Mouse (Mus musculus) kidney, adult 2 months (tissue): ENCODE measurements around the gene Idh2. TPM values are rescaled to one million over a fixed set of nuclear protein-coding genes. Genes with fewer than 3 reads are reported as not detected.
A peak's percentile ranks its signal among the peaks of the same experiment; 100 is the strongest.

Source experiments
- DNase-seq: peaks from one replicate; pipeline ENCODE4 v3.0.0; 2021
- H3K27ac ChIP-seq: fragments of 200-500 bp; 2 replicates; pipeline ENCODE4 v1.5.1; 2012; ENCODE audit warnings: low read depth, low read length, control low read depth, inconsistent platforms; ENCODE audit not compliant: insufficient read depth
- H3K27me3 ChIP-seq: fragments of 200-500 bp; replicated peaks from 2 replicates; pipeline ENCODE4 v1.6.1; 2012; ENCODE audit warnings: mild to moderate bottlenecking, moderate library complexity, low read length, inconsistent platforms; ENCODE audit not compliant: control insufficient read depth, insufficient read depth
- H3K36me3 ChIP-seq: fragments of 200-500 bp; 2 replicates; pipeline ENCODE4 v1.6.1; 2012; ENCODE audit warnings: mild to moderate bottlenecking, moderate library complexity, low read length, inconsistent platforms; ENCODE audit not compliant: control insufficient read depth, insufficient read depth
- H3K4me1 ChIP-seq: fragments of 200-500 bp; 2 replicates; pipeline ENCODE4 v1.6.1; 2011; ENCODE audit warnings: low read length; ENCODE audit not compliant: control insufficient read depth, insufficient read depth
- H3K4me3 ChIP-seq: fragments of 200-500 bp; 2 replicates; pipeline ENCODE4 v1.5.1; 2011; ENCODE audit warnings: mild to moderate bottlenecking, low read depth, low read length, control low read depth; ENCODE audit not compliant: insufficient read depth
- CTCF ChIP-seq: fragments of 200-500 bp; conservative IDR thresholded peaks from 2 replicates; pipeline ENCODE4 v1.5.1; 2011; ENCODE audit warnings: low read depth, mild to moderate bottlenecking, control low read depth, low read length, moderate library complexity, mixed read lengths; ENCODE audit not compliant: insufficient read depth, insufficient read length
- POLR2A ChIP-seq: fragments of 200-500 bp; IDR thresholded peaks from one replicate; pipeline ENCODE4 v1.6.1; 2011; ENCODE audit warnings: low read depth, low read length, control low read depth
- WGBS: fragments of 180-500 bp; shearing (Covaris S2); methylation state at CpG from one replicate; pipeline ENCODE4 v1.1.7; 2018; 5-methylcytosine and 5-hydroxymethylcytosine counted together
- polyA plus RNA-seq: library from polyadenylated mRNA; depleted of rRNA; stranded (reverse); fragments of >200 nt; gene quantifications from 2 replicates; pipeline ENCODE4 v1.2.3, GENCODE M21; 2012

The Idh2 gene
- polyA plus RNA-seq, 1 experiment = 688 TPM

GRCm38 (mm10) chr7:80121083-80121482 lies 5.9 kb upstream of the Idh2 start:
- TF ChIP-seq CTCF (no peak), POLR2A (no peak)
- H3K27me3 ChIP-seq = no peaks in the 10 kb centered on the region
- 37% methylated on average over 5 of the region's 5 CpGs for WGBS
- DNase-seq = peak; percentile 86
- H3K4me3 ChIP-seq = no peak overlapping the region
- H3K27ac ChIP-seq = no peak overlapping the region
- H3K4me1 ChIP-seq = peaks cover 10% of the 10 kb centered on the region; the same call in 1 of the 2 replicates
- H3K36me3 ChIP-seq = no peaks in the 10 kb centered on the region

- Histone ChIP-seq H3K4me3 (no peak overlapping the region), H3K27ac (no peak overlapping the region), H3K27me3 (no peaks in the 10 kb centered on the region), H3K4me1 (peaks cover 12% of the 10 kb centered on the region; the same call in 1 of the 2 replicates), H3K36me3 (no peaks in the 10 kb centered on the region)
- TF ChIP-seq POLR2A = no peak
- TF ChIP-seq CTCF = no peak
- WGBS = 54% methylated on average over 4 of the region's 4 CpGs
- no peak for DNase-seq
These were observed 4.0 kb upstream of the Idh2 start for GRCm38 (mm10) chr7:80119198-80119597.

- Histone ChIP-seq H3K27me3 (no peaks in the 10 kb centered on the region), H3K4me1 (peaks cover 20% of the 10 kb centered on the region), H3K4me3 (no peak overlapping the region), H3K27ac (no peak overlapping the region), H3K36me3 (no peaks in the 10 kb centered on the region)
- WGBS = 72% methylated on average over 2 of the region's 2 CpGs
- TF ChIP-seq POLR2A (no peak), CTCF (no peak)
- DNase-seq = peak; percentile 66
These were observed 966 bp upstream of the Idh2 start for GRCm38 (mm10) chr7:80116158-80116557.

GRCm38 (mm10) chr7:80114451-80115223 lies 555 bp downstream of the Idh2 start:
- TF ChIP-seq CTCF (no peak), POLR2A (no peak)
- WGBS = under 1% methylated on average over 52 of the region's 52 CpGs
- peak overlapping the region; percentile 99 for H3K27ac ChIP-seq
- H3K27me3 ChIP-seq = no peaks in the 10 kb centered on the region
- H3K36me3 ChIP-seq = no peaks in the 10 kb centered on the region
- H3K4me1 ChIP-seq = peaks cover 21% of the 10 kb centered on the region
- DNase-seq = peak; percentile 82
- peak overlapping the region; percentile 88 for H3K4me3 ChIP-seq

GRCm38 (mm10) chr7:80113989-80114388 lies 1.2 kb downstream of the Idh2 start:
- no peaks in the 10 kb centered on the region for H3K27me3 ChIP-seq
- H3K27ac ChIP-seq = peak overlapping the region; percentile 99
- peak; percentile 95 for DNase-seq
- peak overlapping the region; percentile 88 for H3K4me3 ChIP-seq
- H3K4me1 ChIP-seq = peaks cover 23% of the 10 kb centered on the region
- H3K36me3 ChIP-seq = peaks cover 2% of the 10 kb centered on the region; the same call in 1 of the 2 replicates
- TF ChIP-seq CTCF = no peak
- TF ChIP-seq POLR2A = no peak
- 8% methylated on average over 10 of the region's 10 CpGs for WGBS

GRCm38 (mm10) chr7:80111066-80112045 lies 3.8 kb downstream of the Idh2 start:
- peaks cover 2% of the 10 kb centered on the region; the same call in 1 of the 2 replicates for H3K36me3 ChIP-seq
- peak overlapping the region; percentile 49; the same call in 1 of the 2 replicates for H3K27ac ChIP-seq
- WGBS = 63% methylated on average over 9 of the region's 9 CpGs
- no peak overlapping the region for H3K4me3 ChIP-seq
- peak; percentile 59 for DNase-seq
- no peak for TF ChIP-seq CTCF
- no peak for TF ChIP-seq POLR2A
- no peaks in the 10 kb centered on the region for H3K27me3 ChIP-seq
- H3K4me1 ChIP-seq = peaks cover 22% of the 10 kb centered on the region

GRCm38 (mm10) chr7:80106441-80106840 lies 8.8 kb downstream of the Idh2 start:
- TF ChIP-seq POLR2A = no peak
- no peak for TF ChIP-seq CTCF

More at GRCm38 (mm10) chr7:80106441-80106840, 8.8 kb downstream of the Idh2 start:
- H3K27ac ChIP-seq = no peak overlapping the region
- peaks cover 22% of the 10 kb centered on the region for H3K4me1 ChIP-seq
- peaks cover 2% of the 10 kb centered on the region; the same call in 1 of the 2 replicates for H3K36me3 ChIP-seq
- 100% methylated on average over 1 of the region's 1 CpGs for WGBS
- no peaks in the 10 kb centered on the region for H3K27me3 ChIP-seq
- no peak overlapping the region for H3K4me3 ChIP-seq
- no peak for DNase-seq
